Mouse (Mus musculus): ENCODE measurements around the gene Cdc14a. TPM values are rescaled to one million over a fixed set of nuclear protein-coding genes. Genes with fewer than 3 reads are reported as not detected.

The Cdc14a gene
- polyA plus RNA-seq, 1 experiment from 2014 or later: 17.7 TPM

- Histone ChIP-seq H3K9ac (replicated peaks) (no peak overlapping the region), H3K36me3 (no peaks in the 10 kb centered on the region), H3K27me3 (peaks cover 48% of the 10 kb centered on the region), H3K9me3 (no peaks in the 10 kb centered on the region), H3K4me1 (peaks cover 23% of the 10 kb centered on the region), H3K27ac (replicated peaks) (no peak overlapping the region), H3K4me3 (no peak overlapping the region), H3K4me2 (replicated peaks) (no peak overlapping the region)
- 84% methylated on average over 2 of the region's 2 CpGs for WGBS
- no peak for ATAC-seq (ENCODE audit: low FRiP score, low read depth)
Measured at GRCm38 (mm10) chr3:116249026-116249425, 174.8 kb downstream of the Cdc14a start.

GRCm38 (mm10) chr3:116244476-116244875 lies 179.4 kb downstream of the Cdc14a start:
- WGBS: 71% methylated on average over 6 of the region's 6 CpGs
- Histone ChIP-seq H3K9ac (replicated peaks) (no peak overlapping the region), H3K9me3 (no peaks in the 10 kb centered on the region), H3K27ac (replicated peaks) (no peak overlapping the region), H3K4me1 (no peaks in the 10 kb centered on the region), H3K36me3 (no peaks in the 10 kb centered on the region), H3K27me3 (peaks cover 10% of the 10 kb centered on the region), H3K4me3 (no peak overlapping the region), H3K4me2 (replicated peaks) (no peak overlapping the region)
- no peak for ATAC-seq (ENCODE audit: low FRiP score, low read depth)

GRCm38 (mm10) chr3:116242685-116243084 lies 181.1 kb downstream of the Cdc14a start:
- 81% methylated on average over 9 of the region's 9 CpGs for WGBS
- ATAC-seq (ENCODE audit: low FRiP score, low read depth): no peak
- Histone ChIP-seq H3K4me1 (no peaks in the 10 kb centered on the region), H3K27ac (replicated peaks) (no peak overlapping the region), H3K9ac (replicated peaks) (no peak overlapping the region), H3K36me3 (no peaks in the 10 kb centered on the region), H3K4me2 (replicated peaks) (no peak overlapping the region), H3K27me3 (no peaks in the 10 kb centered on the region), H3K4me3 (no peak overlapping the region), H3K9me3 (no peaks in the 10 kb centered on the region)

- Histone ChIP-seq H3K27me3 (no peaks in the 10 kb centered on the region), H3K4me1 (no peaks in the 10 kb centered on the region), H3K27ac (replicated peaks) (no peak overlapping the region), H3K4me2 (replicated peaks) (no peak overlapping the region), H3K9me3 (no peaks in the 10 kb centered on the region), H3K36me3 (no peaks in the 10 kb centered on the region), H3K4me3 (no peak overlapping the region), H3K9ac (replicated peaks) (no peak overlapping the region)
- ATAC-seq (ENCODE audit: low FRiP score, low read depth): no peak
- 90% methylated on average over 5 of the region's 5 CpGs for WGBS
Measured at GRCm38 (mm10) chr3:116237527-116237926, 186.3 kb downstream of the Cdc14a start.

- no peak overlapping the region for H3K4me2 ChIP-seq (replicated peaks)
- no peak overlapping the region for H3K4me3 ChIP-seq
- H3K4me1 ChIP-seq: no peaks in the 10 kb centered on the region
- H3K36me3 ChIP-seq: no peaks in the 10 kb centered on the region
- 84% methylated on average over 4 of the region's 4 CpGs for WGBS
- ATAC-seq (ENCODE audit: low FRiP score, low read depth): no peak
- H3K9me3 ChIP-seq: no peaks in the 10 kb centered on the region
- H3K27ac ChIP-seq (replicated peaks): no peak overlapping the region
- no peak overlapping the region for H3K9ac ChIP-seq (replicated peaks)
- H3K27me3 ChIP-seq: no peaks in the 10 kb centered on the region
Measured at GRCm38 (mm10) chr3:116236856-116237255, 187.0 kb downstream of the Cdc14a start.

- H3K9me3 ChIP-seq: no peaks in the 10 kb centered on the region
- no peak overlapping the region for H3K4me3 ChIP-seq
- H3K4me1 ChIP-seq: peaks cover 9% of the 10 kb centered on the region
- WGBS: 83% methylated on average over 3 of the region's 3 CpGs
- no peaks in the 10 kb centered on the region for H3K36me3 ChIP-seq
- ATAC-seq (ENCODE audit: low FRiP score, low read depth): no peak
- H3K27ac ChIP-seq (replicated peaks): no peak overlapping the region
- no peak overlapping the region for H3K4me2 ChIP-seq (replicated peaks)
- H3K27me3 ChIP-seq: no peaks in the 10 kb centered on the region
- H3K9ac ChIP-seq (replicated peaks): no peak overlapping the region
Measured at GRCm38 (mm10) chr3:116233515-116233914, 190.3 kb downstream of the Cdc14a start.

- H3K36me3 ChIP-seq: no peaks in the 10 kb centered on the region
- no peaks in the 10 kb centered on the region for H3K9me3 ChIP-seq
- WGBS: 86% methylated on average over 5 of the region's 5 CpGs
- H3K4me2 ChIP-seq (replicated peaks): no peak overlapping the region
- ATAC-seq (ENCODE audit: low FRiP score, low read depth): no peak
- no peaks in the 10 kb centered on the region for H3K27me3 ChIP-seq
- no peak overlapping the region for H3K27ac ChIP-seq (replicated peaks)
- no peak overlapping the region for H3K9ac ChIP-seq (replicated peaks)
- H3K4me1 ChIP-seq: peaks cover 10% of the 10 kb centered on the region
- H3K4me3 ChIP-seq: no peak overlapping the region
Measured at GRCm38 (mm10) chr3:116232763-116233162, 191.1 kb downstream of the Cdc14a start.

GRCm38 (mm10) chr3:116229336-116229735 lies 194.5 kb downstream of the Cdc14a start:
- WGBS: 83% methylated on average over 4 of the region's 4 CpGs
- H3K4me3 ChIP-seq: no peak overlapping the region
- no peak overlapping the region for H3K4me2 ChIP-seq (replicated peaks)
- H3K36me3 ChIP-seq: no peaks in the 10 kb centered on the region
- H3K27me3 ChIP-seq: no peaks in the 10 kb centered on the region
- ATAC-seq (ENCODE audit: low FRiP score, low read depth): no peak
- H3K9me3 ChIP-seq: no peaks in the 10 kb centered on the region
- H3K27ac ChIP-seq (replicated peaks): no peak overlapping the region
- no peak overlapping the region for H3K9ac ChIP-seq (replicated peaks)
- peaks cover 10% of the 10 kb centered on the region for H3K4me1 ChIP-seq

GRCm38 (mm10) chr3:116228360-116229245 lies 195.2 kb downstream of the Cdc14a start:
- peaks cover 10% of the 10 kb centered on the region for H3K4me1 ChIP-seq
- no peak overlapping the region for H3K4me2 ChIP-seq (replicated peaks)
- 49% methylated on average over 11 of the region's 11 CpGs for WGBS
- H3K9me3 ChIP-seq: no peaks in the 10 kb centered on the region
- no peaks in the 10 kb centered on the region for H3K27me3 ChIP-seq
- peak; percentile 41; the same call in 1 of the 2 replicates for ATAC-seq (ENCODE audit: low FRiP score, low read depth)
- no peaks in the 10 kb centered on the region for H3K36me3 ChIP-seq
- no peak overlapping the region for H3K27ac ChIP-seq (replicated peaks)
- no peak overlapping the region for H3K4me3 ChIP-seq
- H3K9ac ChIP-seq (replicated peaks): no peak overlapping the region

GRCm38 (mm10) chr3:116227383-116227782 lies 196.4 kb downstream of the Cdc14a start:
- ATAC-seq (ENCODE audit: low FRiP score, low read depth): no peak
- Histone ChIP-seq H3K27ac (replicated peaks) (no peak overlapping the region), H3K9ac (replicated peaks) (no peak overlapping the region), H3K4me3 (no peak overlapping the region), H3K9me3 (no peaks in the 10 kb centered on the region), H3K36me3 (no peaks in the 10 kb centered on the region), H3K4me2 (replicated peaks) (no peak overlapping the region), H3K4me1 (peaks cover 14% of the 10 kb centered on the region), H3K27me3 (no peaks in the 10 kb centered on the region)
- WGBS: 81% methylated on average over 5 of the region's 5 CpGs

GRCm38 (mm10) chr3:116226915-116227314 lies 196.9 kb downstream of the Cdc14a start:
- no peaks in the 10 kb centered on the region for H3K36me3 ChIP-seq
- H3K4me2 ChIP-seq (replicated peaks): no peak overlapping the region
- H3K9ac ChIP-seq (replicated peaks): no peak overlapping the region
- no peaks in the 10 kb centered on the region for H3K27me3 ChIP-seq
- no peaks in the 10 kb centered on the region for H3K9me3 ChIP-seq
- H3K4me3 ChIP-seq: no peak overlapping the region
- 92% methylated on average over 6 of the region's 6 CpGs for WGBS
- H3K27ac ChIP-seq (replicated peaks): no peak overlapping the region
- H3K4me1 ChIP-seq: peaks cover 16% of the 10 kb centered on the region
- no peak for ATAC-seq (ENCODE audit: low FRiP score, low read depth)

Measured in midbrain, embryonic 12.5 days (tissue).